Mouse (Mus musculus): ENCODE data around the gene Olfr1353.
"Not testable (repeated sequence)": the region's sequence is repeated elsewhere in the genome, so short reads cannot be mapped to it uniquely, and the experiment has no call there.

Olfr1353 gene

DNA sequence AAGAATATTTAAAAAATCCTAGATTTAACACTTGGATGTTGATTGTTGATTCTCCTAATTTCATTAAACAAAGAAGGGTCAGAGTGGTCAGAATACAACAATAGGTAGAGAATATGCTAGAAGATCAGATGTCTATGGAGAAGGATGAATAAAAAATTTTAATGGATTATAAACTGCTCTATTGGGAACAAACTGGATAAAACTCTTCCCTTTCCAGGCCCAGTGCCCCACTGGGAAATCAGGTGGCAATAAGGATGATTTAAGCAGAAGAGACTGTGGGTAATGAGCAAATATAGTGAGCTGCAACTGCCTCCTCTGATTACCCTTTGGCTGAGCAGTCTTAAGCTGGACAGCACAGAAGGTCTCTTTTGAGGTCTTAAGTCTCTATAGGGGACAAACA is at the start of gene Olfr1353:
TSS of gene Olfr1353 (plus strand) at position 301 of the 400 bp plus-strand sequence.
- not testable (repeated sequence) for DNase-seq (ENCODE audit: low read depth, low spot score)

GRCm38 (mm10) chr10:78950336-78950735 is 12.8 kb upstream of the Olfr1353 start, which contains the start of gene Olfr8:
Gene Olfr8, plus strand, starts transcription at chr10:78950636.
- DNase-seq (ENCODE audit: low read depth, low spot score), result not testable (repeated sequence)

GRCm38 (mm10) chr10:78980750-78981149 is 17.6 kb downstream of the Olfr1353 start, which contains the start of gene Olfr1352:
Gene Olfr1352, plus strand, starts transcription at chr10:78981050.
- DNase-seq (ENCODE audit: low read depth, low spot score), result no peak

DNA sequence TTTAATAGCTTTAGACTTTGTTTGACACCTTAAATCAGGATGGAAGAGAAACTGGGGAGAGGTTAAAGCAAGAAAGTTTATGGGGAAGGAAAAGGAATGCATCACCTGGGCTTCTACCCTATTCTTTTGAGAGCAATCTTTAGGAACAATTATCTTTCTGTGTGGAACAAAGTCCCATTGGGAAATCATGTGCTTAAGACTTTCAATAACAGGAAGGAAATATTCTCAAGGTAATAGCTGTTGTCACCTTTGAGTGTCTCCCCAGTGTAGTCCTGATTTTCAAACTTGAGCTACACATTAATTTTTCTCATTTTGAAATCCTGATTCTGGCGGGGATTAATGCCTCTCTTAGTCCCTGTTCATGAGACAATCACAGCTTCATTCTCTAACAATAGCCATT is 49.1 kb downstream of the Olfr1353 start, which contains the start of gene Olfr1351:
TSS of gene Olfr1351 (plus strand) at position 301 of the 400 bp plus-strand sequence.
- no peak for DNase-seq (ENCODE audit: low read depth, low spot score)
